Mouse (Mus musculus) CH12.LX (cell line): ENCODE data around the gene Fbxl20. TPM values are rescaled to one million over a fixed set of nuclear protein-coding genes. Genes with fewer than 3 reads are reported as not detected.

ENCODE experiments used
- DNase-seq: peaks from one replicate; pipeline ENCODE4 v3.0.0-alpha.2; 2013; ENCODE audit errors: extremely low read depth
- H3K27ac ChIP-seq: 2 replicates; pipeline ENCODE4 v1.5.1; 2012; ENCODE audit warnings: low read depth, mild to moderate bottlenecking, control low read depth, moderate library complexity; ENCODE audit not compliant: insufficient read depth
- H3K27me3 ChIP-seq: replicated peaks from 2 replicates; pipeline ENCODE3; 2012; ENCODE audit warnings: inconsistent platforms
- H3K36me3 ChIP-seq, 2 experiments: replicated peaks in 1 of 2; 2 replicates each; pipeline versions ENCODE3 to v1.6.1; 2012; ENCODE audit warnings: inconsistent platforms in 1 of 2, low read length in 1 of 2, mild to moderate bottlenecking in 1 of 2, mixed read lengths in 1 of 2, moderate library complexity in 1 of 2; ENCODE audit not compliant: control insufficient read depth in 1 of 2, insufficient read depth in 1 of 2
- H3K4me1 ChIP-seq, 2 experiments: 2 replicates each; pipeline ENCODE4 v1.6.1; 2012; ENCODE audit warnings: inconsistent platforms in 1 of 2, moderate library complexity in 1 of 2; ENCODE audit not compliant: insufficient read depth in 2 of 2, control insufficient read depth in 1 of 2
- H3K4me2 ChIP-seq: 2 replicates; pipeline ENCODE4 v1.6.1; 2012; ENCODE audit warnings: low read depth, mild to moderate bottlenecking, control low read depth; ENCODE audit not compliant: poor library complexity, insufficient read depth, severe bottlenecking
- H3K4me3 ChIP-seq, 3 experiments: fragments of 150-350 bp in 1 of 3; sonication (generic) in 1 of 3; replicated peaks in 1 of 3; 2 replicates each; pipeline versions ENCODE3 to v1.5.1; 2011 to 2012; ENCODE audit warnings: low read depth in 2 of 3, low read length in 2 of 3, mild to moderate bottlenecking in 2 of 3, moderate library complexity in 2 of 3, control low read depth in 1 of 3, improper control_type of control experiment in 1 of 3, inconsistent platforms in 1 of 3, mixed read lengths in 1 of 3; ENCODE audit not compliant: poor library complexity in 1 of 3
- H3K79me2 ChIP-seq: replicated peaks from 2 replicates; pipeline ENCODE4 v1.6.1; 2012; ENCODE audit warnings: mild to moderate bottlenecking, moderate library complexity; ENCODE audit not compliant: control insufficient read depth, poor library complexity, insufficient read depth, severe bottlenecking; ENCODE audit errors: extremely low read depth
- H3K9ac ChIP-seq: 2 replicates; pipeline ENCODE4 v1.6.1; 2012; ENCODE audit warnings: low read depth, mild to moderate bottlenecking, control low read depth, moderate library complexity; ENCODE audit not compliant: insufficient read depth
- H3K9me3 ChIP-seq: replicated peaks from 2 replicates; pipeline ENCODE3; 2012; ENCODE audit warnings: low read length, inconsistent platforms, mixed read lengths
- BHLHE40 ChIP-seq: IDR thresholded peaks from 2 replicates; pipeline ENCODE4 v1.6.1; 2011; ENCODE audit warnings: mild to moderate bottlenecking, low read depth, low read length, improper control_type of control experiment
- CHD1 ChIP-seq: IDR thresholded peaks from 2 replicates; pipeline ENCODE4 v1.6.1; 2012; ENCODE audit warnings: low read depth, low read length, improper control_type of control experiment, inconsistent platforms
- CHD2 ChIP-seq: IDR thresholded peaks from 2 replicates; pipeline ENCODE4 v1.6.1; 2011; ENCODE audit warnings: low read length, improper control_type of control experiment
- CTCF ChIP-seq, 2 experiments: IDR thresholded peaks in 1 of 2; conservative IDR thresholded peaks in 1 of 2; 2 replicates each; pipeline ENCODE4 v1.5.1; 2011 to 2012; ENCODE audit warnings: low read depth in 2 of 2, low read length in 2 of 2, improper control_type of control experiment in 1 of 2, inconsistent platforms in 1 of 2, mild to moderate bottlenecking in 1 of 2, moderate library complexity in 1 of 2
- E2F4 ChIP-seq: IDR thresholded peaks from 2 replicates; pipeline ENCODE4 v1.6.1; 2011; ENCODE audit warnings: low read depth, low read length, improper control_type of control experiment; ENCODE audit not compliant: insufficient replicate concordance
- ELF1 ChIP-seq: IDR thresholded peaks from 2 replicates; pipeline ENCODE4 v1.6.1; 2014; ENCODE audit warnings: low read depth, mild to moderate bottlenecking, inconsistent platforms, low read length, improper control_type of control experiment
- EP300 ChIP-seq: IDR thresholded peaks from 2 replicates; pipeline ENCODE4 v1.6.1; 2011; ENCODE audit warnings: low read length, improper control_type of control experiment
- ETS1 ChIP-seq: conservative IDR thresholded peaks from 2 replicates; pipeline ENCODE4 v1.6.1; 2012; ENCODE audit warnings: low read depth, mild to moderate bottlenecking, inconsistent platforms, low read length, improper control_type of control experiment, moderate library complexity
- HCFC1 ChIP-seq: IDR thresholded peaks from 2 replicates; pipeline ENCODE4 v1.6.1; 2012; ENCODE audit warnings: low read depth, mild to moderate bottlenecking, inconsistent platforms, low read length, improper control_type of control experiment
- IRF4 ChIP-seq: IDR thresholded peaks from 2 replicates; pipeline ENCODE4 v1.6.1; 2014; ENCODE audit warnings: low read depth, mild to moderate bottlenecking, inconsistent platforms, low read length, improper control_type of control experiment
- JUN ChIP-seq: IDR thresholded peaks from 2 replicates; pipeline ENCODE4 v1.6.1; 2011; ENCODE audit warnings: low read depth, mild to moderate bottlenecking, low read length, improper control_type of control experiment, moderate library complexity; ENCODE audit not compliant: insufficient read depth
- JUND ChIP-seq: conservative IDR thresholded peaks from 2 replicates; pipeline ENCODE4 v1.6.1; 2011; ENCODE audit warnings: low read depth, low read length, improper control_type of control experiment
- KAT2A ChIP-seq: IDR thresholded peaks from 2 replicates; pipeline ENCODE4 v1.6.1; 2012; ENCODE audit warnings: low read length, improper control_type of control experiment, inconsistent platforms; ENCODE audit not compliant: insufficient replicate concordance
- MAFK ChIP-seq: IDR thresholded peaks from 2 replicates; pipeline ENCODE4 v1.6.1; 2011; ENCODE audit warnings: low read length, improper control_type of control experiment; ENCODE audit not compliant: insufficient replicate concordance
- MAX ChIP-seq: IDR thresholded peaks from 2 replicates; pipeline ENCODE4 v1.6.1; 2011; ENCODE audit warnings: low read length, improper control_type of control experiment
- MXI1 ChIP-seq: IDR thresholded peaks from 2 replicates; pipeline ENCODE4 v1.6.1; 2011; ENCODE audit warnings: mild to moderate bottlenecking, low read depth, low read length, improper control_type of control experiment
- MYC ChIP-seq: IDR thresholded peaks from 2 replicates; pipeline ENCODE4 v1.6.1; 2011; ENCODE audit warnings: low read depth, mild to moderate bottlenecking, improper control_type of control experiment, low read length
- POLR2A ChIP-seq: IDR thresholded peaks from 2 replicates; pipeline ENCODE4 v1.6.1; 2011; ENCODE audit warnings: low read depth, mild to moderate bottlenecking, improper control_type of control experiment, low read length
- TBP ChIP-seq: conservative IDR thresholded peaks from 2 replicates; pipeline ENCODE4 v1.6.1; 2011; ENCODE audit warnings: low read depth, low read length, improper control_type of control experiment
- TCF12 ChIP-seq: IDR thresholded peaks from 2 replicates; pipeline ENCODE4 v1.6.1; 2014; ENCODE audit warnings: low read depth, mild to moderate bottlenecking, inconsistent platforms, low read length, improper control_type of control experiment
- UBTF ChIP-seq: IDR thresholded peaks from 2 replicates; pipeline ENCODE4 v1.6.1; 2012; ENCODE audit warnings: low read depth, mild to moderate bottlenecking, inconsistent platforms, low read length, improper control_type of control experiment, moderate library complexity
- USF1 ChIP-seq: IDR thresholded peaks from 2 replicates; pipeline ENCODE4 v1.6.1; 2014; ENCODE audit warnings: low read depth, mild to moderate bottlenecking, inconsistent platforms, low read length, improper control_type of control experiment
- USF2 ChIP-seq: conservative IDR thresholded peaks from 2 replicates; pipeline ENCODE4 v1.6.1; 2011; ENCODE audit warnings: low read depth, low read length, improper control_type of control experiment
- ZNF384 ChIP-seq: IDR thresholded peaks from 2 replicates; pipeline ENCODE4 v1.6.1; 2012; ENCODE audit warnings: low read depth, low read length, improper control_type of control experiment, inconsistent platforms
- dilution Hi-C: fragments of 300-500 bp; cut with MboI; formaldehyde crosslinking; loops from 2 replicates; pipeline ENCODE4 v1.14.3; 2020; ENCODE audit warnings: low sequenced_read_pairs; ENCODE audit not compliant: extremely low pct_unique_long_range_greater_than_20kb, extremely low pct_ligation_motif_present
- in situ Hi-C: fragments of 300-500 bp; cut with MboI; formaldehyde crosslinking; loops from 3 replicates; pipeline ENCODE4 v1.14.3; 2019; ENCODE audit warnings: low sequenced_read_pairs, low pct_ligation_motif_present, low pct_unique_long_range_greater_than_20kb, mixed read lengths
- polyA plus RNA-seq: library from polyadenylated mRNA; unstranded; fragments of >175 nt; gene quantifications from 2 replicates; pipeline ENCODE4 v1.2.1, GENCODE M21; 2012; ENCODE audit warnings: low read depth; ENCODE audit not compliant: insufficient read length
- total RNA-seq, 2 experiments: library from RNA; depleted of rRNA; stranded (reverse); fragments of 300-350 nt in 1 of 2; fragments of >200 nt in 1 of 2; gene quantifications; 2 replicates each; pipeline ENCODE4 v1.2.3; 2012 to 2014

Fbxl20 gene
- total and polyA plus RNA-seq, 3 experiments, result 6.4 to 9.0 (median 7.9) TPM

DNA sequence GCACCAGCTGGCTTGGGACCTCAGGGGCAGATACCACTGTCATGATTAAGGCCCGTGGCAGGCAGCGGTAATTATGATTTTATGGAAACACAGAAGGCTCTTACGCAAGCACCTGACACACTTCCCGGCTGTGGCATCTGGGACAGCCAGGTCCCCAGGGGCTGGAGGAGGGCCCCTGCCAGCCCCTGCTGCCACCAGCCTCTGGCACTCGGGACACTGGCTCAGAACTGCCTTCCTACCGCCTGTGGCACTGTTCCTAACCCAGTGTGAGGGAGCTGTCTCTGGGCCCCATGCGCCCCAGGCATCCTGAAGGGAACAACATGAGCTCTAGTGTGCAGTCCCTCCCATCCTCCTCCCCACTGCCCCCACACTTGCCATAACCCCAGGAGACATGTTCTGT lies 90.5 kb downstream of the Fbxl20 start:
- Histone ChIP-seq H3K4me1 (peaks cover 20 to 30% of the 10 kb centered on the region in 2 experiments), H3K9ac (no peak overlapping the region), H3K27me3 (no peaks in the 10 kb centered on the region), H3K79me2 (no peaks in the 10 kb centered on the region), H3K9me3 (no peaks in the 10 kb centered on the region), H3K4me3 (no peak overlapping the region), H3K4me2 (no peak overlapping the region), H3K27ac (no peak overlapping the region), H3K36me3 (no peaks in the 10 kb centered on the region)
- in situ Hi-C loops (no loop called here), dilution Hi-C loops (no loop called here)
- TF ChIP-seq MYC, result no peak
- DNase-seq, result no peak

GRCm38 (mm10) chr11:98057998-98058397 lies 92.2 kb downstream of the Fbxl20 start:
- Histone ChIP-seq H3K9ac (no peak overlapping the region), H3K9me3 (peaks cover 8% of the 10 kb centered on the region), H3K4me3 (no peak overlapping the region), H3K27me3 (no peaks in the 10 kb centered on the region), H3K4me1 (peaks cover 20 to 28% of the 10 kb centered on the region in 2 experiments), H3K36me3 (no peaks in the 10 kb centered on the region), H3K79me2 (no peaks in the 10 kb centered on the region), H3K27ac (no peak overlapping the region), H3K4me2 (no peak overlapping the region)
- in situ Hi-C loops, result no loop called here
- dilution Hi-C loops, result no loop called here
- TF ChIP-seq MYC (peak; percentile 82; the same call in 1 of the 2 replicates), POLR2A (no peak), USF1 (peak; percentile 67), MAFK (no peak), E2F4 (no peak), BHLHE40 (no peak), CHD2 (peak; percentile 79), TCF12 (0 out of 2 replicates have a peak, but pooled peaks have one; percentile 24), CTCF (conservative IDR thresholded peaks at IDR 0.05 in 1 of 2, IDR thresholded peaks at IDR 0.05 in 1 of 2; ENCODE audit: low read depth in 2 of 2, low read length in 2 of 2) (no peak), HCFC1 (no peak), USF2 (peak; percentile 66), CHD1 (no peak), MXI1 (no peak), ETS1 (0 out of 2 replicates have a peak, but pooled peaks have one; percentile 43), ELF1 (0 out of 2 replicates have a peak, but pooled peaks have one; percentile 28), ZNF384 (no peak), JUN (0 out of 2 replicates have a peak, but pooled peaks have one; percentile 29), JUND (peak; percentile 51; the same call in 1 of the 2 replicates), UBTF (no peak), EP300 (peak; percentile 50; the same call in 1 of the 2 replicates), TBP (peak; percentile 95), IRF4 (peak; percentile 13; the same call in 1 of the 2 replicates), KAT2A (no peak), MAX (peak; percentile 92)
- DNase-seq, result peak; percentile 95
